Mouse (Mus musculus): ENCODE results near the gene Kcne2. TPM values are rescaled to one million over a fixed set of nuclear protein-coding genes. Genes with fewer than 3 reads are reported as not detected.

The Kcne2 gene
- total RNA-seq (2012; rRNA removed): not detected in 2 replicates

DNA sequence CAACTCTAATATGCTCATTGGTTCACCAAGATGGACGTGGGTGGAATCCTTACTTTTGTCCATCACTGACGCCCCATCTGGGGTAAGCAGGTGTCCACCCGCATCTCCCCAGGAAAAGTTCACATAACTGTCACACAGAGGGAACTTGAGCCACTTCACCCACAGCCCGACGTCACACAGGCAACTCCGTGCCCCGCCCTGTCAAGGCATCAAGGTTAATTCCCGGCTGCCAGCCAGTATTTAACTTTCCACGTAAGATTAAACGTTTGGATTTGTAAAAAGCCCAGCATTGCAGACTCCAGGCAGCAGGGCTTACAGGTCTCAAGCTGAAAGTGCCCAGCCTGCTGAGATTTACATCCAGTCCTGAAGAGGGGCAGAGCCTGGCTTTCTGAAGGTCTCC, at the start of gene Kcne2:
Gene Kcne2, plus strand, starts transcription at position 289 of the 400 bp plus-strand sequence.
- no peak within 1 kb of the TSS for H3K4me3 ChIP-seq (ENCODE audit: insufficient read depth in 1 of 2, low read depth in 1 of 2, low read length in 2 of 2, poor library complexity in 1 of 2, severe bottlenecking in 1 of 2)

DNA sequence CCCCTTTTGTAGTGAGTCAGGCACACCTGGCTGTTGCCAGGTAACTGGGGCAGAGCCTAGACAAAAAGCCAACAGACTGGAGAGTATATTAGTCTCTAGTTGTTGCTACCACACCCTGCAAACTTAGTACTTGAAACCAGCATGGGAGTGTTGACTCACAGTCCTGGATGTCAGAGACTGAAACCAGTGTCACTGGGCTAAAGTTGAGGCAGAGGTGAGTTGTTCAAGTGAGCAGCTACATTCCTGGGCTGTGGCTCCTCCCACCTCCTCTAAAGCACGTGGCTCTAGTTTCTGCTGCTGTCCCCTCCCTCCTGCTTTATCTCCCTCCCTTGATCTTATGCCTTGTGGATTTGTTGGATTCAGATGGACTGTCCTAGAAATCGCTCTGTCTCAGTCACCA, 46.3 kb upstream of the Kcne2 start:
- Histone ChIP-seq H3K9me3 (ENCODE audit: control insufficient read depth, insufficient read depth, low read depth, low read length) (no peaks in the 10 kb centered on the region), H3K9ac (ENCODE audit: insufficient read depth, low read depth, low read length, poor library complexity, severe bottlenecking) (no peak overlapping the region), H3K4me3 (ENCODE audit: insufficient read depth in 1 of 2, low read depth in 1 of 2, low read length in 2 of 2, poor library complexity in 1 of 2, severe bottlenecking in 1 of 2) (no peak overlapping the region), H3K36me3 (ENCODE audit: control insufficient read depth, insufficient read depth, low read length, poor library complexity, severe bottlenecking) (no peaks in the 10 kb centered on the region), H3K4me1 (ENCODE audit: control insufficient read depth in 2 of 2, insufficient read depth in 2 of 2, low read length in 2 of 2, poor library complexity in 1 of 2) (no peaks in the 10 kb centered on the region), H3K27ac (ENCODE audit: insufficient read depth, low read depth, low read length, poor library complexity, severe bottlenecking) (no peak overlapping the region)
- DNase-seq (ENCODE audit: low read depth, low spot score): no peak
- TF ChIP-seq CHD2 (IDR thresholded peaks at IDR 0.05; ENCODE audit: low read depth, low read length) (no peak), ZNF384 (IDR thresholded peaks at IDR 0.05; ENCODE audit: low read depth, low read length) (no peak), MAFK (IDR thresholded peaks at IDR 0.05; ENCODE audit: insufficient read depth, low read depth, low read length) (no peak)
- in situ Hi-C loops (cut with MboI; ENCODE audit: low sequenced_read_pairs in 2 of 2, unreplicated experiment in 2 of 2): no loop called here

More for the DNA sequence above, at the start of gene Kcne2:
- in situ Hi-C loops (cut with MboI; ENCODE audit: low sequenced_read_pairs in 2 of 2, unreplicated experiment in 2 of 2): loop anchor here (25.0 kb wide), 1 partner anchor 330 kb away; no protein-coding TSS in a partner anchor
- peaks cover 0 to 3% of the 10 kb centered on the region in 2 experiments; a peak in 1 of 4 replicates for H3K4me1 ChIP-seq (ENCODE audit: control insufficient read depth in 2 of 2, insufficient read depth in 2 of 2, low read length in 2 of 2, poor library complexity in 1 of 2)
- no peak within 1 kb of the TSS for H3K27ac ChIP-seq (ENCODE audit: insufficient read depth, low read depth, low read length, poor library complexity, severe bottlenecking)
- H3K36me3 ChIP-seq (ENCODE audit: control insufficient read depth, insufficient read depth, low read length, poor library complexity, severe bottlenecking): no peaks in the 10 kb centered on the region
- no peak for TF ChIP-seq HCFC1 (IDR thresholded peaks at IDR 0.05; ENCODE audit: borderline replicate concordance, insufficient read depth, low read length)
- no peak for TF ChIP-seq ZC3H11A (IDR thresholded peaks at IDR 0.05; ENCODE audit: borderline replicate concordance, low read depth, low read length)
- no peak for TF ChIP-seq CHD2 (IDR thresholded peaks at IDR 0.05; ENCODE audit: low read depth, low read length)
- no peaks in the 10 kb centered on the region for H3K9me3 ChIP-seq (ENCODE audit: control insufficient read depth, insufficient read depth, low read depth, low read length)
- no peak for DNase-seq (ENCODE audit: low read depth, low spot score)
- H3K9ac ChIP-seq (ENCODE audit: insufficient read depth, low read depth, low read length, poor library complexity, severe bottlenecking): no peak within 1 kb of the TSS

DNA sequence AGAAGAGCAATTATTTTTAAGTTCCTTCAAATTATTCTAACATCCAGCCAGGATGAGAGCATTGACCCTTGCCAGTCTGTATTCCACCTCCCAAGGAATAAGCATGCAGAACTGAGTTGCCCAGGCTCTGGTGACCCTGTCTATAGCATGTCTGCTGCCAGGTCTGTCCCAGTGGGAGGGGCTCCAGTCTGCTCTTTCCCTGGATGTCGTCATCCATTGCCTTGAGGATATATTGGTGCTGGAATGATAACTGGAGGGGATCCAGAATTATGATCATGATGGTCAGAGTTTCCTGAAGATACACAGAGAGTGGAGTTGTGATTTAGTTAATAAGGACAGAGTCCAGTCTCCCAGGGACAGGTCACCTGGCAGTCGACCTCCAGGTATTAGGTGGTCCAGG, 45.2 kb upstream of the Kcne2 start:
- Histone ChIP-seq H3K4me3 (ENCODE audit: insufficient read depth in 1 of 2, low read depth in 1 of 2, low read length in 2 of 2, poor library complexity in 1 of 2, severe bottlenecking in 1 of 2) (no peak overlapping the region), H3K4me1 (ENCODE audit: control insufficient read depth in 2 of 2, insufficient read depth in 2 of 2, low read length in 2 of 2, poor library complexity in 1 of 2) (no peaks in the 10 kb centered on the region), H3K27ac (ENCODE audit: insufficient read depth, low read depth, low read length, poor library complexity, severe bottlenecking) (no peak overlapping the region), H3K9ac (ENCODE audit: insufficient read depth, low read depth, low read length, poor library complexity, severe bottlenecking) (no peak overlapping the region), H3K36me3 (ENCODE audit: control insufficient read depth, insufficient read depth, low read length, poor library complexity, severe bottlenecking) (no peaks in the 10 kb centered on the region), H3K9me3 (ENCODE audit: control insufficient read depth, insufficient read depth, low read depth, low read length) (no peaks in the 10 kb centered on the region)
- no peak for TF ChIP-seq HCFC1 (IDR thresholded peaks at IDR 0.05; ENCODE audit: borderline replicate concordance, insufficient read depth, low read length)
- no peak for TF ChIP-seq ZC3H11A (IDR thresholded peaks at IDR 0.05; ENCODE audit: borderline replicate concordance, low read depth, low read length)
- TF ChIP-seq CHD2 (IDR thresholded peaks at IDR 0.05; ENCODE audit: low read depth, low read length): no peak
- no peak for TF ChIP-seq ZNF384 (IDR thresholded peaks at IDR 0.05; ENCODE audit: low read depth, low read length)
- TF ChIP-seq MAFK (IDR thresholded peaks at IDR 0.05; ENCODE audit: insufficient read depth, low read depth, low read length): no peak
- DNase-seq (ENCODE audit: low read depth, low spot score): no peak
- in situ Hi-C loops (cut with MboI; ENCODE audit: low sequenced_read_pairs in 2 of 2, unreplicated experiment in 2 of 2): no loop called here

DNA sequence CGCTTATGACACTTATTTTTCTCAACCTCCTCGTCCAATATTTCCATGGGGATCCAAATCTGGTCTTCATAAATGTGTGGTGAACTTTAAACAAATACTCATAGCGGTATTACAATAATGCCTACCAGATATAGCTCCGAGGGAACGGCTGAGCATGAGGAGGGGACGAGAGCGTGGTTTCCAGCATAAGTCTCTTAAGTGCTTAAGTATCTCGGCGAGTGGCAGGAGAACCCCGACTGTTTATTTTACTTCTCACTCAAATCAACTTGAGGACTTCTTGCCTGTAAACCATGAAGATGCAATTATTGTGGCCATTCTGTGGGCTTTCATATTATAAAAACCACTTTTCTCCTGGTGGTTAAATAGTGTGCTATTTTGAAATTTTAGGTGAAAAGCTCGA, 44.5 kb upstream of the Kcne2 start:
- DNase-seq (ENCODE audit: low read depth, low spot score): no peak
- H3K4me3 ChIP-seq (ENCODE audit: insufficient read depth in 1 of 2, low read depth in 1 of 2, low read length in 2 of 2, poor library complexity in 1 of 2, severe bottlenecking in 1 of 2): no peak overlapping the region
- TF ChIP-seq ZNF384 (IDR thresholded peaks at IDR 0.05; ENCODE audit: low read depth, low read length) (no peak), ZC3H11A (IDR thresholded peaks at IDR 0.05; ENCODE audit: borderline replicate concordance, low read depth, low read length) (no peak), MAFK (IDR thresholded peaks at IDR 0.05; ENCODE audit: insufficient read depth, low read depth, low read length) (no peak), HCFC1 (IDR thresholded peaks at IDR 0.05; ENCODE audit: borderline replicate concordance, insufficient read depth, low read length) (no peak), CHD2 (IDR thresholded peaks at IDR 0.05; ENCODE audit: low read depth, low read length) (no peak)
- H3K27ac ChIP-seq (ENCODE audit: insufficient read depth, low read depth, low read length, poor library complexity, severe bottlenecking): no peak overlapping the region
- no peaks in the 10 kb centered on the region for H3K9me3 ChIP-seq (ENCODE audit: control insufficient read depth, insufficient read depth, low read depth, low read length)
- in situ Hi-C loops (cut with MboI; ENCODE audit: low sequenced_read_pairs in 2 of 2, unreplicated experiment in 2 of 2): no loop called here
- H3K4me1 ChIP-seq (ENCODE audit: control insufficient read depth in 2 of 2, insufficient read depth in 2 of 2, low read length in 2 of 2, poor library complexity in 1 of 2): no peaks in the 10 kb centered on the region
- H3K36me3 ChIP-seq (ENCODE audit: control insufficient read depth, insufficient read depth, low read length, poor library complexity, severe bottlenecking): no peaks in the 10 kb centered on the region
- H3K9ac ChIP-seq (ENCODE audit: insufficient read depth, low read depth, low read length, poor library complexity, severe bottlenecking): no peak overlapping the region

DNA sequence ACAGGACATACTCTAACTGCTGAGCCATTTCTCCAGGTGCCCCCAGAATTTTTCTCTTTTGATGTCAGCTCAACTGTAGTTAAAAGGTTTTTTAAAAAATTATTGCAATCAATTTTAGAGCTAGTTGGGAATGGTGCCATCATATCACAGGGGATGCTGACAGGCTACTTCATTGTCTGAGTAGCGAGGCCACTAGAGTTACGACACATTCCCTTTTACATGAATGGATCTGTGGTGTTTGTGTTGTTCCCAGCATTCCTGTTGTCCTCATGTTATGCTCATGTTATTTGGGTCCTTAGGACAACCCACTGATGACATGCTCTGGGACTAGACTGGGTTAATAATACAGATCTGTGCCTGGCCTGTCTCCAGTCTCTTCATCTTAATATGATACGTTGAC, 42.5 kb upstream of the Kcne2 start:
- H3K27ac ChIP-seq (ENCODE audit: insufficient read depth, low read depth, low read length, poor library complexity, severe bottlenecking): no peak overlapping the region
- no peaks in the 10 kb centered on the region for H3K9me3 ChIP-seq (ENCODE audit: control insufficient read depth, insufficient read depth, low read depth, low read length)
- no peak overlapping the region for H3K9ac ChIP-seq (ENCODE audit: insufficient read depth, low read depth, low read length, poor library complexity, severe bottlenecking)
- TF ChIP-seq HCFC1 (IDR thresholded peaks at IDR 0.05; ENCODE audit: borderline replicate concordance, insufficient read depth, low read length) (no peak), ZNF384 (IDR thresholded peaks at IDR 0.05; ENCODE audit: low read depth, low read length) (no peak), CHD2 (IDR thresholded peaks at IDR 0.05; ENCODE audit: low read depth, low read length) (no peak), MAFK (IDR thresholded peaks at IDR 0.05; ENCODE audit: insufficient read depth, low read depth, low read length) (no peak), ZC3H11A (IDR thresholded peaks at IDR 0.05; ENCODE audit: borderline replicate concordance, low read depth, low read length) (no peak)
- no peak for DNase-seq (ENCODE audit: low read depth, low spot score)
- H3K4me1 ChIP-seq (ENCODE audit: control insufficient read depth in 2 of 2, insufficient read depth in 2 of 2, low read length in 2 of 2, poor library complexity in 1 of 2): no peaks in the 10 kb centered on the region
- no peak overlapping the region for H3K4me3 ChIP-seq (ENCODE audit: insufficient read depth in 1 of 2, low read depth in 1 of 2, low read length in 2 of 2, poor library complexity in 1 of 2, severe bottlenecking in 1 of 2)
- in situ Hi-C loops (cut with MboI; ENCODE audit: low sequenced_read_pairs in 2 of 2, unreplicated experiment in 2 of 2): no loop called here
- no peaks in the 10 kb centered on the region for H3K36me3 ChIP-seq (ENCODE audit: control insufficient read depth, insufficient read depth, low read length, poor library complexity, severe bottlenecking)
